Mouse (Mus musculus): ENCODE measurements around the gene Prdx6b. TPM values are rescaled to one million over a fixed set of nuclear protein-coding genes. Genes with fewer than 3 reads are reported as not detected.

Gene Prdx6b
- polyA plus RNA-seq, 1 experiment = 0.02 TPM

GRCm38 (mm10) chr2:80303957-80304356 lies 11.7 kb downstream of the Prdx6b start:
- no peaks in the 10 kb centered on the region for H3K4me1 ChIP-seq (ENCODE audit: control insufficient read depth, insufficient read depth, low read length)
- no peak overlapping the region for H3K4me3 ChIP-seq (ENCODE audit: insufficient read depth, low read depth, low read length)
- H3K36me3 ChIP-seq (ENCODE audit: control insufficient read depth, insufficient read depth, low read length) = no peaks in the 10 kb centered on the region
- no peak for DNase-seq
- no peaks in the 10 kb centered on the region for H3K27me3 ChIP-seq (replicated peaks; ENCODE audit: control insufficient read depth, insufficient read depth, low read length)
- no peak overlapping the region for H3K27ac ChIP-seq (ENCODE audit: insufficient read depth, low read depth, low read length)
- WGBS = 80% methylated on average over 2 of the region's 2 CpGs
- TF ChIP-seq POLR2A (IDR thresholded peaks at IDR 0.05; ENCODE audit: low read depth, low read length) = no peak
- TF ChIP-seq CTCF (conservative IDR thresholded peaks at IDR 0.05; ENCODE audit: insufficient read depth, insufficient read length, low read depth, low read length) = no peak

- Histone ChIP-seq H3K27ac (ENCODE audit: insufficient read depth, low read depth, low read length) (no peak overlapping the region), H3K36me3 (ENCODE audit: control insufficient read depth, insufficient read depth, low read length) (no peaks in the 10 kb centered on the region), H3K4me1 (ENCODE audit: control insufficient read depth, insufficient read depth, low read length) (no peaks in the 10 kb centered on the region), H3K27me3 (replicated peaks; ENCODE audit: control insufficient read depth, insufficient read depth, low read length) (no peaks in the 10 kb centered on the region), H3K4me3 (ENCODE audit: insufficient read depth, low read depth, low read length) (no peak overlapping the region)
- TF ChIP-seq CTCF (conservative IDR thresholded peaks at IDR 0.05; ENCODE audit: insufficient read depth, insufficient read length, low read depth, low read length) (no peak), POLR2A (IDR thresholded peaks at IDR 0.05; ENCODE audit: low read depth, low read length) (no peak)
- 93% methylated on average over 3 of the region's 3 CpGs for WGBS
- no peak for DNase-seq
Observed at GRCm38 (mm10) chr2:80307701-80308100, 15.4 kb downstream of the Prdx6b start.

DNA sequence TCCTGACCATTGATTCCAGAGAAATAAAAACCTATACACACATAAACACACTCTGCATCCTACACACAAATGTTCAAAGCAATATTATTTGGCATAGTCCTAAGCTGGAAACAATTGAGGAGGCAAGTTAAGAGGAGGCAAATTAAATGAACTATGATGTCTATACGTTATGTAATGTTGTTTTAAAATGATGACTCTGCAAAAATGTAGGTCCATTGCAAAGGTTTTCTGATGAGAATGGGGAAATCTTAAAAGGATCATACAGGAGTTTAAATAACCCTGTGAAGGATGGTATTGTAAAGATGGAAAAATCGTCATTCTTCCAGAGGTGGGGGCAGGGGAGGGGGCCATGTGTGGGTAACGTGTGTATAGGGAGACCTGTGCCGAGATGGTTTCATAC lies 17.5 kb downstream of the Prdx6b start:
- DNase-seq = no peak
- no peak for TF ChIP-seq CTCF (conservative IDR thresholded peaks at IDR 0.05; ENCODE audit: insufficient read depth, insufficient read length, low read depth, low read length)
- no peak for TF ChIP-seq POLR2A (IDR thresholded peaks at IDR 0.05; ENCODE audit: low read depth, low read length)
- H3K36me3 ChIP-seq (ENCODE audit: control insufficient read depth, insufficient read depth, low read length) = no peaks in the 10 kb centered on the region
- no peak overlapping the region for H3K4me3 ChIP-seq (ENCODE audit: insufficient read depth, low read depth, low read length)
- no peaks in the 10 kb centered on the region for H3K27me3 ChIP-seq (replicated peaks; ENCODE audit: control insufficient read depth, insufficient read depth, low read length)
- no peak overlapping the region for H3K27ac ChIP-seq (ENCODE audit: insufficient read depth, low read depth, low read length)
- H3K4me1 ChIP-seq (ENCODE audit: control insufficient read depth, insufficient read depth, low read length) = 0 out of 2 replicates have a peak, but pooled peaks cover 3% of the 10 kb centered on the region
- 66% methylated on average over 4 of the region's 4 CpGs for WGBS

DNA sequence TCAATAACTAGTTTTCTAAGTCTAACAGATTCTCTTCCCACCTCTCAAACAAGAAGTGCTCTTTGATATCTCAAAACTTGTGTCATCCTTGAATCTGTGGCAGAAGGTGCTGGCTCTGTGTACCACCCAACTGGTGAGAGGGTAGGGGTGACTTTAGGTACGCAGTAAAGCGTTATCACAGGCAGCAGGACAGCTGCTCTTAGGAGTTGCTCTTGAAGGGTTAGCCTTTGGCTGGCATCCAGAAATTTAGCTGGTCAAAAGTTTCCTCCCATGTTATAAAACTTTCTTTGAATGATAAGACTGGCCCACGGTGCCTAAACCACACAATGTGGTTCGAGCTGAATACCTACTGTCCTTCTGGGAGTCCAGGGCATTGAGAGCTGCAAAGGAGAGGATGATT lies 18.5 kb downstream of the Prdx6b start:
- Histone ChIP-seq H3K4me3 (ENCODE audit: insufficient read depth, low read depth, low read length) (no peak overlapping the region), H3K27me3 (replicated peaks; ENCODE audit: control insufficient read depth, insufficient read depth, low read length) (no peaks in the 10 kb centered on the region), H3K36me3 (ENCODE audit: control insufficient read depth, insufficient read depth, low read length) (no peaks in the 10 kb centered on the region), H3K27ac (ENCODE audit: insufficient read depth, low read depth, low read length) (no peak overlapping the region), H3K4me1 (ENCODE audit: control insufficient read depth, insufficient read depth, low read length) (0 out of 2 replicates have a peak, but pooled peaks cover 3% of the 10 kb centered on the region)
- no peak for DNase-seq
- WGBS = 61% methylated on average over 4 of the region's 4 CpGs
- TF ChIP-seq POLR2A (IDR thresholded peaks at IDR 0.05; ENCODE audit: low read depth, low read length) (no peak), CTCF (conservative IDR thresholded peaks at IDR 0.05; ENCODE audit: insufficient read depth, insufficient read length, low read depth, low read length) (no peak)

DNA sequence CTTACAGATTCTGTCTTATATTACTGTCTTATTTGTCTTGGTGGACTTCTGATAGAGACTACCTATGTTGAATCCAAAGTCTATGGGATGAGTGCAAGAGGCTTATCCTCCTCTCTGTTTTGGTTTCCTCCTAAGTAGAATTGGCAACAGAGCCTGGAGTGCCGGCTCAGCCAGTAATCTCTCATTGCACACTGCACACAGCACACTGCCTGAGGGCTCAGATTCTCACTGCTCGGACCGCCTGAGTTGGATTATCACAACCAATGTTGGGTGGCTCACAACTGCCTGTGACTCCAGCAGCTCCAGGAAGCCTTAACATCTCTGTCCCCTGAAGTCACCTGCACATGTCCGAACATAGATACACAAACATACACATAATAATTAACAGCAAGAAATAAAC lies 19.1 kb downstream of the Prdx6b start:
- Histone ChIP-seq H3K36me3 (ENCODE audit: control insufficient read depth, insufficient read depth, low read length) (no peaks in the 10 kb centered on the region), H3K27ac (ENCODE audit: insufficient read depth, low read depth, low read length) (no peak overlapping the region), H3K4me1 (ENCODE audit: control insufficient read depth, insufficient read depth, low read length) (0 out of 2 replicates have a peak, but pooled peaks cover 3% of the 10 kb centered on the region), H3K27me3 (replicated peaks; ENCODE audit: control insufficient read depth, insufficient read depth, low read length) (no peaks in the 10 kb centered on the region), H3K4me3 (ENCODE audit: insufficient read depth, low read depth, low read length) (no peak overlapping the region)
- TF ChIP-seq CTCF (conservative IDR thresholded peaks at IDR 0.05; ENCODE audit: insufficient read depth, insufficient read length, low read depth, low read length) = no peak
- TF ChIP-seq POLR2A (IDR thresholded peaks at IDR 0.05; ENCODE audit: low read depth, low read length) = no peak
- 80% methylated on average over 4 of the region's 4 CpGs for WGBS
- DNase-seq = no peak

GRCm38 (mm10) chr2:80314201-80314600 lies 21.9 kb downstream of the Prdx6b start:
- TF ChIP-seq CTCF (conservative IDR thresholded peaks at IDR 0.05; ENCODE audit: insufficient read depth, insufficient read length, low read depth, low read length) = no peak
- no peak for TF ChIP-seq POLR2A (IDR thresholded peaks at IDR 0.05; ENCODE audit: low read depth, low read length)
- Histone ChIP-seq H3K4me3 (ENCODE audit: insufficient read depth, low read depth, low read length) (no peak overlapping the region), H3K27ac (ENCODE audit: insufficient read depth, low read depth, low read length) (no peak overlapping the region), H3K36me3 (ENCODE audit: control insufficient read depth, insufficient read depth, low read length) (peaks cover 1% of the 10 kb centered on the region; the same call in 1 of the 2 replicates), H3K4me1 (ENCODE audit: control insufficient read depth, insufficient read depth, low read length) (0 out of 2 replicates have a peak, but pooled peaks cover 5% of the 10 kb centered on the region), H3K27me3 (replicated peaks; ENCODE audit: control insufficient read depth, insufficient read depth, low read length) (no peaks in the 10 kb centered on the region)
- DNase-seq = no peak
- WGBS = 13% methylated on average over 1 of the region's 1 CpGs

DNA sequence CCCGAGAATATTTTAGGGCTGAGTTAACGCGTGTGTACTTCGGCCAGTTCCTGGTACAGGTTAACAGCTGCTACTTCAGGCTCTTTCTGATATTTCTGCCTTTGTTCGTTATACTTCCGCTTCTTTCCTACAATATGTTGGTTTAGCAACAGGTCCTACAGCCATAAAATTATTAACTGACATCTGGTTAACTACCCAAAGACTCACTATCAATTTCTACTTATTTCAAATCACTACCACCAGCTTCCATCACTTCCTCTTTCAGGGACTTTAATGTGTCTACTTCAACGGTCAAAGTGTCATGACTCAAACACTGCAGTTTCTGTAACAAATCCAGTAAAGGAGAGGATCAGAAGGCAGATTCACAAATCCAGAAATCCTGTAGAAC lies 22.6 kb downstream of the Prdx6b start:
- peak overlapping the region; percentile 65 for H3K27ac ChIP-seq (ENCODE audit: insufficient read depth, low read depth, low read length)
- 0 out of 2 replicates have a peak, but pooled peaks cover 5% of the 10 kb centered on the region for H3K4me1 ChIP-seq (ENCODE audit: control insufficient read depth, insufficient read depth, low read length)
- WGBS = 7% methylated on average over 7 of the region's 7 CpGs
- DNase-seq = no peak
- H3K36me3 ChIP-seq (ENCODE audit: control insufficient read depth, insufficient read depth, low read length) = peaks cover 1% of the 10 kb centered on the region; the same call in 1 of the 2 replicates
- TF ChIP-seq CTCF (conservative IDR thresholded peaks at IDR 0.05; ENCODE audit: insufficient read depth, insufficient read length, low read depth, low read length) = no peak
- no peak for TF ChIP-seq POLR2A (IDR thresholded peaks at IDR 0.05; ENCODE audit: low read depth, low read length)
- no peaks in the 10 kb centered on the region for H3K27me3 ChIP-seq (replicated peaks; ENCODE audit: control insufficient read depth, insufficient read depth, low read length)
- H3K4me3 ChIP-seq (ENCODE audit: insufficient read depth, low read depth, low read length) = peak overlapping the region; percentile 94; the same call in 1 of the 2 replicates

Data from kidney, adult 2 months (tissue).